In the genomic region with DNA sequence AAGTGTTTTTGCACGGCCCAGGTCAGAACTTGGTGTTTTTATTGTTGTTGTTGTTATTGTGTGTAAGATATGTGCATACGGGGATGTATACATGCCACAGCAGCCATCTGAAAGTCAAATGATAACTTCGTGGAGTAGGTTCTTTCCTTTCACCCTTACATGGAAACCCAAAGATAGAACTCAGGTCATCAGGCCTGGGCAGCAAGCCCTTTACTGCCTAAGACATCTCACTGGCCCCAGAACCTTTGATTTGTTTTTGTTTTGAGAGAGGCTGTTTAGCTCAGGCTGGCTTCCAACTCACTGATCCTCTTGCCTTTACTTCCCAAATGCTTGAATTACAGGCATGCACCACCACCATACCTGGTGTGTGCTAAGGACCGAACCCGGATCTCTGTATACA, we compare ENCODE assay signal across 20 mouse cellular contexts. TPM values are rescaled to one million over a fixed set of nuclear protein-coding genes. Genes with fewer than 3 reads are reported as not detected.
DNase-seq lines count a peak whose midpoint lies in the region; ATAC-seq and TF ChIP-seq lines count a peak whose summit lies in the region.
"Had no signal": no experiment of that assay in that cellular context is flagged by ENCODE, and none has a peak within 500 bp of the region (broad histone marks: within the 10 kb centered on the region; RNA-seq: fewer than 3 reads in every experiment).

No protein-coding gene starts in this region.

- peak overlapping the region; percentile 24; the same call in 1 of the 2 replicates for H3K9ac ChIP-seq in heart, embryonic 13.5 days
- H3K9ac ChIP-seq in heart, postnatal 0 days (replicated peaks; ENCODE audit: low read depth, low read length), result no peak overlapping the region
- no peak overlapping the region for H3K9ac ChIP-seq in kidney, postnatal 0 days (ENCODE audit: low read depth, low read length)
- H3K9ac ChIP-seq: embryonic facial prominence, embryonic 12.5 days; forebrain, embryonic 15.5 days; hindbrain, embryonic 15.5 days had no signal

- no peak overlapping the region for H3K4me2 ChIP-seq in heart, embryonic 13.5 days
- H3K4me2 ChIP-seq in heart, postnatal 0 days (ENCODE audit: low read depth, low read length), result no peak overlapping the region
- no peak overlapping the region for H3K4me2 ChIP-seq in kidney, postnatal 0 days (ENCODE audit: low read length)
- H3K4me2 ChIP-seq: embryonic facial prominence, embryonic 12.5 days; forebrain, embryonic 15.5 days; hindbrain, embryonic 15.5 days had no signal

- H3K27ac ChIP-seq in gastrocnemius, adult 2 months, result peak overlapping the region; percentile 86
- peak overlapping the region; percentile 71 for H3K27ac ChIP-seq in heart, embryonic 13.5 days (replicated peaks)
- H3K27ac ChIP-seq in heart, postnatal 0 days (ENCODE audit: low read depth), result peak overlapping the region; percentile 65
- peak overlapping the region; percentile 58; the same call in 1 of the 2 replicates for H3K27ac ChIP-seq in kidney, postnatal 0 days
- H3K27ac ChIP-seq: embryonic facial prominence, embryonic 12.5 days; forebrain, embryonic 15.5 days; hindbrain, embryonic 15.5 days had no signal

- no peak for TF ChIP-seq EP300 in heart, postnatal 0 days (IDR thresholded peaks at IDR 0.05; ENCODE audit: low read depth)

- no peak for ATAC-seq in heart, embryonic 13.5 days (ENCODE audit: extremely low read depth, insufficient number of reproducible peaks, low FRiP score, low TSS enrichment)
- ATAC-seq in heart, postnatal 0 days (ENCODE audit: insufficient read depth, low read depth), result no peak
- no peak for ATAC-seq in kidney, postnatal 0 days (replicated peaks; ENCODE audit: low FRiP score, low read depth)
- ATAC-seq: activated CD4-positive, CD25-positive, alpha-beta regulatory T cell, adult 4 months; forebrain, embryonic 15.5 days; intestine, embryonic 16.5 days had no signal

- peaks cover 46% of the 10 kb centered on the region for H3K36me3 ChIP-seq in heart, embryonic 13.5 days
- peaks cover 24% of the 10 kb centered on the region; the same call in 1 of the 2 replicates for H3K36me3 ChIP-seq in heart, postnatal 0 days (replicated peaks; ENCODE audit: control insufficient read depth, insufficient read depth, low read length)
- H3K36me3 ChIP-seq in kidney, postnatal 0 days (ENCODE audit: insufficient read depth, low read length), result no peaks in the 10 kb centered on the region
- H3K36me3 ChIP-seq: embryonic facial prominence, embryonic 12.5 days; forebrain, embryonic 15.5 days; hindbrain, embryonic 15.5 days had no signal

- no peak for TF ChIP-seq CTCF in gastrocnemius, adult 2 months (IDR thresholded peaks at IDR 0.05)
- no peak for TF ChIP-seq CTCF in heart, postnatal 0 days (IDR thresholded peaks at IDR 0.05; ENCODE audit: low read depth)
- no peak for TF ChIP-seq CTCF in kidney, postnatal 0 days (IDR thresholded peaks at IDR 0.05; ENCODE audit: low read depth)

- 67% methylated on average over 5 of the region's 5 CpGs for WGBS in heart, embryonic 13.5 days
- 60% methylated on average over 5 of the region's 5 CpGs for WGBS in heart, postnatal 0 days
- WGBS in kidney, postnatal 0 days, result 70% methylated on average over 5 of the region's 5 CpGs

- no peaks in the 10 kb centered on the region for H3K27me3 ChIP-seq in heart, embryonic 13.5 days (replicated peaks)
- H3K27me3 ChIP-seq in heart, postnatal 0 days (ENCODE audit: control insufficient read depth, insufficient read depth, low read length), result no peaks in the 10 kb centered on the region
- H3K27me3 ChIP-seq in kidney, postnatal 0 days (ENCODE audit: insufficient read depth, low read length), result no peaks in the 10 kb centered on the region
- H3K27me3 ChIP-seq: embryonic facial prominence, embryonic 12.5 days; forebrain, embryonic 15.5 days; hindbrain, embryonic 15.5 days had no signal

- DNase-seq in gastrocnemius, adult 2 months, result peak; percentile 61
- DNase-seq in gastrocnemius, postnatal 25 days, result no peak
- no peak for DNase-seq in heart, postnatal 4 days
- no peak for DNase-seq in heart, postnatal 0 days (ENCODE audit: low spot score)
- no peak for DNase-seq in heart, postnatal 10 days
- DNase-seq in kidney, postnatal 0 days (ENCODE audit: low spot score), result no peak
- no peak for DNase-seq in kidney, postnatal 36 days
- DNase-seq: adrenal gland, postnatal 14 days; cerebellum, adult 11-12 months; cerebellum, adult 9-10 months; cerebellum, postnatal 25 days; gastrocnemius, postnatal 14 days; heart, adult 11 months; kidney, postnatal 10 days had no signal

- H3K9me3 ChIP-seq in heart, embryonic 13.5 days, result no peaks in the 10 kb centered on the region
- H3K9me3 ChIP-seq in heart, postnatal 0 days (replicated peaks; ENCODE audit: control insufficient read depth, low read length), result no peaks in the 10 kb centered on the region
- no peaks in the 10 kb centered on the region for H3K9me3 ChIP-seq in kidney, postnatal 0 days (replicated peaks; ENCODE audit: low read length)
- H3K9me3 ChIP-seq: embryonic facial prominence, embryonic 12.5 days; forebrain, embryonic 15.5 days; hindbrain, embryonic 15.5 days had no signal

- intact Hi-C loops in gastrocnemius, adult 2 months (cut with DNase I), result no loop called here
- intact Hi-C loops in heart, postnatal 10 days (cut with DNase I), result no loop called here

- peaks cover 97% of the 10 kb centered on the region for H3K4me1 ChIP-seq in heart, embryonic 13.5 days
- H3K4me1 ChIP-seq in heart, postnatal 0 days (ENCODE audit: control insufficient read depth, insufficient read depth), result peaks cover 85% of the 10 kb centered on the region
- H3K4me1 ChIP-seq in kidney, postnatal 0 days (replicated peaks; ENCODE audit: insufficient read depth, low read length), result peaks cover 58% of the 10 kb centered on the region
- H3K4me1 ChIP-seq: forebrain, embryonic 15.5 days had no signal

- H3K4me3 ChIP-seq in gastrocnemius, adult 2 months, result peak overlapping the region; percentile 0; the same call in 1 of the 2 replicates
- no peak overlapping the region for H3K4me3 ChIP-seq in heart, embryonic 13.5 days
- no peak overlapping the region for H3K4me3 ChIP-seq in heart, postnatal 0 days (ENCODE audit: low read depth, low read length)
- H3K4me3 ChIP-seq in kidney, postnatal 0 days (replicated peaks; ENCODE audit: low read depth, low read length), result no peak overlapping the region
- H3K4me3 ChIP-seq: embryonic facial prominence, embryonic 12.5 days; forebrain, embryonic 15.5 days; hindbrain, embryonic 15.5 days had no signal

RNA-seq across cellular contexts. Expression of a gene that starts 13.5 kb away (rescaled TPM):
- 10 to 100 TPM; 93.3 to 95.0 TPM for total RNA-seq in gastrocnemius, adult 2 months (2021)
- 10 to 100 TPM; 80.0 to 85.8 TPM for total RNA-seq in gastrocnemius, postnatal 25 days (2021)
- 83.9 and 95.4 TPM in 2 replicates for polyA plus RNA-seq in heart, embryonic 13.5 days (2015; fragmentation: Nextera tagmentation; extraction: Ambion mirVana)
- 100 to 1,000 TPM; 107 to 115 TPM for total RNA-seq in heart, postnatal 4 days (2021)
- 88.6 and 94.0 TPM in 2 replicates for total RNA-seq in heart, postnatal 0 days (2014; rRNA removed; ENCODE audit: low replicate concordance)
- 103 and 116 TPM in 2 replicates for polyA plus RNA-seq in heart, postnatal 0 days (2015; fragmentation: Nextera tagmentation; extraction: Ambion mirVana)
- 100 to 1,000 TPM; 112 to 114 TPM for total RNA-seq in heart, postnatal 10 days (2021)
- 53.7 and 57.5 TPM in 2 replicates for polyA plus RNA-seq in kidney, postnatal 0 days (2015; fragmentation: Nextera tagmentation; extraction: Ambion mirVana)
